Mouse (Mus musculus) heart, postnatal 0 days (tissue): ENCODE measurements around the gene Btbd17. TPM values are rescaled to one million over a fixed set of nuclear protein-coding genes. Genes with fewer than 3 reads are reported as not detected.

Source experiments
- ATAC-seq: fragments of 200-750 bp; cut with Nextera tagmentation; 2 replicates; pipeline ENCODE4 v1.8.0; 2017; ENCODE audit warnings: low read depth, moderate number of reproducible peaks, moderate library complexity; ENCODE audit not compliant: insufficient read depth
- DNase-seq: peaks from one replicate; pipeline ENCODE4 v3.0.0-alpha.2; 2016; ENCODE audit warnings: low spot score
- H3K27ac ChIP-seq: fragments of 300-500 bp; sonication (generic); 2 replicates; pipeline ENCODE4 v1.5.1; 2014; ENCODE audit warnings: low read depth, mild to moderate bottlenecking
- H3K27me3 ChIP-seq: fragments of 300-500 bp; sonication (generic); 2 replicates; pipeline ENCODE4 v1.6.1; 2014; ENCODE audit warnings: low read length, mixed read lengths; ENCODE audit not compliant: control insufficient read depth, insufficient read depth
- H3K36me3 ChIP-seq: fragments of 300-500 bp; sonication (generic); replicated peaks from 2 replicates; pipeline ENCODE4 v1.6.1; 2014; ENCODE audit warnings: low read length, mixed read lengths; ENCODE audit not compliant: control insufficient read depth, insufficient read depth
- H3K4me1 ChIP-seq: fragments of 300-500 bp; sonication (generic); 2 replicates; pipeline ENCODE4 v1.6.1; 2014; ENCODE audit warnings: antibody characterized with exemption; ENCODE audit not compliant: control insufficient read depth, insufficient read depth
- H3K4me2 ChIP-seq: fragments of 300-500 bp; sonication (generic); 2 replicates; pipeline ENCODE4 v1.6.1; 2014; ENCODE audit warnings: low read depth, mild to moderate bottlenecking, low read length, moderate library complexity
- H3K4me3 ChIP-seq: fragments of 300-500 bp; sonication (generic); 2 replicates; pipeline ENCODE4 v1.5.1; 2014; ENCODE audit warnings: low read depth, low read length
- H3K9ac ChIP-seq: fragments of 300-500 bp; sonication (generic); replicated peaks from 2 replicates; pipeline ENCODE4 v1.6.1; 2014; ENCODE audit warnings: low read depth, low read length, mixed read lengths
- H3K9me3 ChIP-seq: fragments of 300-500 bp; sonication (generic); replicated peaks from 2 replicates; pipeline ENCODE4 v1.6.1; 2016; ENCODE audit warnings: low read length; ENCODE audit not compliant: control insufficient read depth
- CTCF ChIP-seq: IDR thresholded peaks from 2 replicates; pipeline ENCODE4 v1.5.1; 2016; ENCODE audit warnings: antibody characterized with exemption, control low read depth, low read depth
- EP300 ChIP-seq: IDR thresholded peaks from 2 replicates; pipeline ENCODE4 v1.6.1; 2016; ENCODE audit warnings: antibody characterized with exemption, low read depth
- WGBS: fragments of 180-500 bp; shearing (Covaris S2); extraction: QIAGEN DNeasy Blood & Tissue Kit; methylation state at CpG from one replicate; pipeline ENCODE4 v1.1.7; 2014; 5-methylcytosine and 5-hydroxymethylcytosine counted together
- polyA plus RNA-seq: library from polyadenylated mRNA; unstranded; fragments of >200 nt; fragmentation: Nextera tagmentation; extraction: Ambion mirVana; gene quantifications from 2 replicates; pipeline ENCODE4 v1.2.1, GENCODE M21; 2015
- total RNA-seq: library from RNA; depleted of rRNA; stranded (reverse); fragments of >200 nt; gene quantifications from 2 replicates; pipeline ENCODE4 v1.2.3, GENCODE M21; 2014; ENCODE audit warnings: low replicate concordance

Btbd17 gene
- total and polyA plus RNA-seq, 2 experiments from 2014 or later, result 0.18 TPM; not detected in 1

DNA sequence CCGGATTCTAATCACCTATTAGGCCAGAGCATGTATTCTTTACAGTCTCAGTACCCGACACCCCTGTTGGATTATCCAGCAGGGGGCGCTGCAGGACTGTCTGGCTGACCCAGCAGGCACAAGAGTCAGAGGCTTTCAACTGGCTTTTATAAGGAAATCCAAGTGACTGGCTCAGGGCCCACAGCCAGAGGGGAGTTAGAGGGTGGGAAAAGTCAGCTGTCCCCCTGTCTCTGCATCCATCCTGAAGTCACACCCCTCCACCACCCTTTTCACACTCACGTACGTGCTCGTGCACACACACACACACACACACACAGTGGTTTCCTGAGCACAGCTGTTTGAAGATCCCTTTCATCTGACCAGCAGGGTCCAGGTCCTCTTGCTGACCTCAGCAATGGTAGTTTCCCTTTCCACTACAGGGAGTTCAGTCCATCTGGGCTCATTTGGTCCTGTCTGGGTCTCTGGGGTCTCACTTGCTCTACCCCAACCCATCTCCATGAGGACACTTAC, 17.0 kb upstream of the Btbd17 start:
- no peaks in the 10 kb centered on the region for H3K27me3 ChIP-seq
- DNase-seq (peak; percentile 83), ATAC-seq (peak; percentile 47)
- H3K4me2 ChIP-seq, result no peak overlapping the region
- no peaks in the 10 kb centered on the region for H3K36me3 ChIP-seq
- H3K9me3 ChIP-seq, result no peaks in the 10 kb centered on the region
- H3K27ac ChIP-seq, result no peak overlapping the region
- H3K4me3 ChIP-seq, result no peak overlapping the region
- peak; percentile 95 for TF ChIP-seq CTCF
- TF ChIP-seq EP300, result no peak
- H3K4me1 ChIP-seq, result peaks cover 7% of the 10 kb centered on the region; the same call in 1 of the 2 replicates
- WGBS, result 18% methylated on average over 6 of the region's 6 CpGs
- no peak overlapping the region for H3K9ac ChIP-seq

- no peaks in the 10 kb centered on the region for H3K27me3 ChIP-seq
- TF ChIP-seq CTCF (no peak), EP300 (no peak)
- 23% methylated on average over 4 of the region's 4 CpGs for WGBS
- no peak overlapping the region for H3K27ac ChIP-seq
- H3K4me1 ChIP-seq, result peaks cover 7% of the 10 kb centered on the region; the same call in 1 of the 2 replicates
- DNase-seq (no peak), ATAC-seq (no peak)
- no peaks in the 10 kb centered on the region for H3K9me3 ChIP-seq
- H3K4me3 ChIP-seq, result no peak overlapping the region
- no peaks in the 10 kb centered on the region for H3K36me3 ChIP-seq
- H3K4me2 ChIP-seq, result no peak overlapping the region
- no peak overlapping the region for H3K9ac ChIP-seq
Observed at GRCm38 (mm10) chr11:114810344-114810743, 14.6 kb upstream of the Btbd17 start.

DNA sequence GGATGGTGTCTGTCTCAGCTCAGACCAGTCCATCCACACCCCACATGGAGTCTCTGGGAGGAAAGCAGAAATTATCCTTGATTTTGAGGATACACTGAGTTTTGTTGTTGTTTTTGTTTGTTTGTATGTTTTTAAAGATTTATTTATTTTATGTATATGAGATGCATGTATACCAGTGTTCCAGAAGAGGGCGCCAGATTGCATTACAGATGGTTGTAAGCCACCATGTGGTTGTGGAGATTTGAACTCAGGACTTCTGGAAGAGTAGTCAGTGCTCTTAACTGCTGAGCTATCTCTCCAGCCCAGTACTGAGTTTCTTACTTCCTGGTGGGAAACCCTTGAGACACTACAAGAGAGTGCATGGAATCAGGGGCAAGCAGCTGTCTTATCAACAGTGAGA, 13.6 kb upstream of the Btbd17 start:
- TF ChIP-seq EP300, result no peak
- TF ChIP-seq CTCF, result no peak
- WGBS, result 79% methylated on average over 1 of the region's 1 CpGs

GRCm38 (mm10) chr11:114807686-114808427, 12.1 kb upstream of the Btbd17 start:
- whole genome bisulfite sequencing, result 38% methylated on average over 14 of the region's 14 CpGs

More for the DNA sequence above, 13.6 kb upstream of the Btbd17 start:
- no peak overlapping the region for H3K4me2 ChIP-seq
- H3K9me3 ChIP-seq, result no peaks in the 10 kb centered on the region
- no peaks in the 10 kb centered on the region for H3K27me3 ChIP-seq
- DNase-seq (no peak), ATAC-seq (no peak)
- H3K9ac ChIP-seq, result no peak overlapping the region
- H3K4me1 ChIP-seq, result no peaks in the 10 kb centered on the region
- H3K4me3 ChIP-seq, result no peak overlapping the region
- H3K36me3 ChIP-seq, result no peaks in the 10 kb centered on the region
- H3K27ac ChIP-seq, result no peak overlapping the region

DNA sequence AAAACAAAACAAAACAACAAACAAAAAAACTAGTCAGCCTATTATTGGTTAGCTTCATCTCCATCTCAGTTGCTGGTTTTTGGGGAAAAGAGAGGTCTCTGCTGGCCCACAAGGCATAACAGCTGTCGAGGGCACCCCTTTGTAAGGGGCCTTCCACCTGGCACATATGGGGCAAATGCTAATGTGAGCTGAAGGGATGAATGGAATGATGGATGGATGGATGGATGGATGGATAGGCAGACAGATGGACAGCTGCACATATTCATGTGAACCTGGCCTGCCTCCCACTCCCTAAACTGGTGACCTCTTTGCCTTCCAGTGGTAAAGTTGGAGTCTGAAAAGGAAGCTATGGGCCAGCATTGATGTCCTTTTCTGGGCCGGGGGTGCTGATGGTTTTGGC, 11.3 kb upstream of the Btbd17 start:
- H3K4me2 ChIP-seq, result no peak overlapping the region
- H3K9me3 ChIP-seq, result no peaks in the 10 kb centered on the region
- DNase-seq, result no peak
- H3K27me3 ChIP-seq, result no peaks in the 10 kb centered on the region
- no peak overlapping the region for H3K9ac ChIP-seq
- no peak for ATAC-seq
- no peaks in the 10 kb centered on the region for H3K36me3 ChIP-seq
- 64% methylated on average over 2 of the region's 2 CpGs for WGBS
- H3K4me3 ChIP-seq, result no peak overlapping the region
- H3K27ac ChIP-seq, result no peak overlapping the region
- TF ChIP-seq EP300, result no peak
- no peak for TF ChIP-seq CTCF
- H3K4me1 ChIP-seq, result no peaks in the 10 kb centered on the region

More at GRCm38 (mm10) chr11:114807686-114808427, 12.1 kb upstream of the Btbd17 start:
- H3K27ac ChIP-seq, result no peak overlapping the region
- H3K9me3 ChIP-seq, result no peaks in the 10 kb centered on the region
- TF ChIP-seq EP300 (no peak), CTCF (no peak)
- no peak overlapping the region for H3K4me3 ChIP-seq
- no peaks in the 10 kb centered on the region for H3K4me1 ChIP-seq
- H3K9ac ChIP-seq, result no peak overlapping the region
- no peaks in the 10 kb centered on the region for H3K36me3 ChIP-seq
- DNase-seq (no peak), ATAC-seq (no peak; the same call in 1 of the 2 replicates)
- H3K4me2 ChIP-seq, result no peak overlapping the region
- H3K27me3 ChIP-seq, result no peaks in the 10 kb centered on the region
